Mouse (Mus musculus): Measurements from ENCODE around the gene Gm20388. TPM values are rescaled to one million over a fixed set of nuclear protein-coding genes. Genes with fewer than 3 reads are reported as not detected.

Gm20388 gene
- polyA plus RNA-seq, 1 experiment from 2014 or later: 5.3 TPM

GRCm38 (mm10) chr8:122084726-122085410 lies 2174.2 kb downstream of the Gm20388 start:
- DNase-seq (ENCODE audit: low spot score) (no peak), ATAC-seq (replicated peaks; ENCODE audit: low FRiP score) (no peak)
- no peak overlapping the region for H3K9ac ChIP-seq (ENCODE audit: low read depth, low read length)
- no peaks in the 10 kb centered on the region for H3K36me3 ChIP-seq (ENCODE audit: control insufficient read depth, insufficient read depth, low read length)
- no peak overlapping the region for H3K4me3 ChIP-seq (ENCODE audit: low read depth, low read length)
- 68% methylated on average over 15 of the region's 15 CpGs for WGBS
- H3K4me1 ChIP-seq (replicated peaks; ENCODE audit: control insufficient read depth, insufficient read depth, low read length): 0 out of 2 replicates have a peak, but pooled peaks cover 7% of the 10 kb centered on the region
- no peak overlapping the region for H3K4me2 ChIP-seq
- H3K9me3 ChIP-seq (ENCODE audit: control insufficient read depth, low read length): no peaks in the 10 kb centered on the region
- no peak overlapping the region for H3K27ac ChIP-seq (ENCODE audit: low read depth, low read length)
- H3K27me3 ChIP-seq (replicated peaks; ENCODE audit: control insufficient read depth, insufficient read depth, low read length): no peaks in the 10 kb centered on the region

DNA sequence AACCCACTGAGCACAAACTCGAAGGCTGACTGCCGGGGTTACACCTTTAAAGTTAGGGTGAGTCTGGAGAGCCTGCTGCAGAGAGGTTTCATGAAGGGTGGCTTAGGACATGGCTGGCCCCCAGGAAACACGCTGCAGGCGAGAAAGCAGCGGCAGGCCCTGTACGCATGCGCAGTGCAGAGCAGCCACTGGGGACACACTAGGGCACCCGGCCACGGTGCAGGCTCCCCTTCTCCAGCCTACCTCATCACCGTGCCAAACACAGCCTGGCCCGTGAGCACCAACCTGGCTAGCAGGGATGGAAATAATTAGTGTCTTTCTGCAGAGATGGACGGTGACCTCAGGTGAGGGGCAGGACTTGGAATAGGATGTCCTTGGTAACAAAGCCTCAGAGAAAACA lies 2175.4 kb downstream of the Gm20388 start:
- Histone ChIP-seq H3K27ac (ENCODE audit: low read depth, low read length) (no peak overlapping the region), H3K27me3 (replicated peaks; ENCODE audit: control insufficient read depth, insufficient read depth, low read length) (no peaks in the 10 kb centered on the region), H3K9ac (ENCODE audit: low read depth, low read length) (no peak overlapping the region), H3K9me3 (ENCODE audit: control insufficient read depth, low read length) (no peaks in the 10 kb centered on the region), H3K4me1 (replicated peaks; ENCODE audit: control insufficient read depth, insufficient read depth, low read length) (no peaks in the 10 kb centered on the region), H3K36me3 (ENCODE audit: control insufficient read depth, insufficient read depth, low read length) (no peaks in the 10 kb centered on the region), H3K4me2 (no peak overlapping the region), H3K4me3 (ENCODE audit: low read depth, low read length) (no peak overlapping the region)
- ATAC-seq (replicated peaks; ENCODE audit: low FRiP score) (no peak), DNase-seq (ENCODE audit: low spot score) (no peak)
- 79% methylated on average over 12 of the region's 12 CpGs for WGBS

- Histone ChIP-seq H3K36me3 (ENCODE audit: control insufficient read depth, insufficient read depth, low read length) (no peaks in the 10 kb centered on the region), H3K9ac (ENCODE audit: low read depth, low read length) (no peak overlapping the region), H3K4me3 (ENCODE audit: low read depth, low read length) (no peak overlapping the region), H3K27me3 (replicated peaks; ENCODE audit: control insufficient read depth, insufficient read depth, low read length) (no peaks in the 10 kb centered on the region), H3K4me2 (no peak overlapping the region), H3K9me3 (ENCODE audit: control insufficient read depth, low read length) (no peaks in the 10 kb centered on the region), H3K27ac (ENCODE audit: low read depth, low read length) (no peak overlapping the region), H3K4me1 (replicated peaks; ENCODE audit: control insufficient read depth, insufficient read depth, low read length) (no peaks in the 10 kb centered on the region)
- WGBS: 80% methylated on average over 16 of the region's 16 CpGs
- DNase-seq (ENCODE audit: low spot score): no peak
- ATAC-seq (replicated peaks; ENCODE audit: low FRiP score): no peak
These were observed 2178.0 kb downstream of the Gm20388 start for GRCm38 (mm10) chr8:122088631-122089030.

- no peak for DNase-seq (ENCODE audit: low spot score)
- ATAC-seq (replicated peaks; ENCODE audit: low FRiP score): no peak
- Histone ChIP-seq H3K36me3 (ENCODE audit: control insufficient read depth, insufficient read depth, low read length) (no peaks in the 10 kb centered on the region), H3K9me3 (ENCODE audit: control insufficient read depth, low read length) (no peaks in the 10 kb centered on the region), H3K9ac (ENCODE audit: low read depth, low read length) (no peak overlapping the region), H3K4me1 (replicated peaks; ENCODE audit: control insufficient read depth, insufficient read depth, low read length) (no peaks in the 10 kb centered on the region), H3K4me3 (ENCODE audit: low read depth, low read length) (no peak overlapping the region), H3K27ac (ENCODE audit: low read depth, low read length) (no peak overlapping the region), H3K27me3 (replicated peaks; ENCODE audit: control insufficient read depth, insufficient read depth, low read length) (no peaks in the 10 kb centered on the region), H3K4me2 (no peak overlapping the region)
- 82% methylated on average over 7 of the region's 7 CpGs for WGBS
These were observed 2178.6 kb downstream of the Gm20388 start for GRCm38 (mm10) chr8:122089186-122089700.

- no peak for ATAC-seq (replicated peaks; ENCODE audit: low FRiP score)
- H3K36me3 ChIP-seq (ENCODE audit: control insufficient read depth, insufficient read depth, low read length): no peaks in the 10 kb centered on the region
- H3K27ac ChIP-seq (ENCODE audit: low read depth, low read length): no peak overlapping the region
These were observed 2181.8 kb downstream of the Gm20388 start for GRCm38 (mm10) chr8:122092476-122092875.

DNA sequence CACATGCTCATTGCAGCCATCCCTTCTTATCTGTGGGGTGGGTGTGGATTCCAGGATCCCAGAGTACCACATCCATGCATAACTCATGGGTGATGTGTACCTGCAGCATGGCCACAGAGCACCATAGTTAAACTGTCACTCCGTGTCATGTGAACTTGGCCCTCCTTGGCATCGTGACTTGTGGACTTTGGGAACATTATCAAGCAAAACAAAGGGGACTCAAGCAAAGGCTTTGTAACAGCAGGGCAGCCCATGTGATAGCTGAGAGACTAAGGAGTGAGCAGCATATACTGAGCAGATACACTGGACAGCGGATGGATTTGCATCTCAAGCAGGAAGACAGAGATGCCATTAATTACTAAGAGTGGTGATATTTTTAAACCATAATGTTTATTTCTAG lies 2188.1 kb downstream of the Gm20388 start:
- Histone ChIP-seq H3K4me1 (replicated peaks; ENCODE audit: control insufficient read depth, insufficient read depth, low read length) (peaks cover 6% of the 10 kb centered on the region; the same call in 1 of the 2 replicates), H3K4me3 (ENCODE audit: low read depth, low read length) (no peak overlapping the region), H3K27me3 (replicated peaks; ENCODE audit: control insufficient read depth, insufficient read depth, low read length) (no peaks in the 10 kb centered on the region), H3K9ac (ENCODE audit: low read depth, low read length) (no peak overlapping the region), H3K4me2 (no peak overlapping the region), H3K9me3 (ENCODE audit: control insufficient read depth, low read length) (no peaks in the 10 kb centered on the region), H3K27ac (ENCODE audit: low read depth, low read length) (no peak overlapping the region), H3K36me3 (ENCODE audit: control insufficient read depth, insufficient read depth, low read length) (no peaks in the 10 kb centered on the region)
- ATAC-seq (replicated peaks; ENCODE audit: low FRiP score): no peak
- DNase-seq (ENCODE audit: low spot score): no peak
- 75% methylated on average over 3 of the region's 3 CpGs for WGBS

More at GRCm38 (mm10) chr8:122092476-122092875, 2181.8 kb downstream of the Gm20388 start:
- no peak for DNase-seq (ENCODE audit: low spot score)
- 77% methylated on average over 5 of the region's 5 CpGs for WGBS
- H3K4me2 ChIP-seq: no peak overlapping the region
- H3K4me1 ChIP-seq (replicated peaks; ENCODE audit: control insufficient read depth, insufficient read depth, low read length): no peaks in the 10 kb centered on the region
- no peaks in the 10 kb centered on the region for H3K27me3 ChIP-seq (replicated peaks; ENCODE audit: control insufficient read depth, insufficient read depth, low read length)
- H3K9me3 ChIP-seq (ENCODE audit: control insufficient read depth, low read length): no peaks in the 10 kb centered on the region
- no peak overlapping the region for H3K9ac ChIP-seq (ENCODE audit: low read depth, low read length)
- H3K4me3 ChIP-seq (ENCODE audit: low read depth, low read length): no peak overlapping the region

GRCm38 (mm10) chr8:122099711-122100220 lies 2189.1 kb downstream of the Gm20388 start:
- Histone ChIP-seq H3K4me1 (replicated peaks; ENCODE audit: control insufficient read depth, insufficient read depth, low read length) (peaks cover 6% of the 10 kb centered on the region; the same call in 1 of the 2 replicates), H3K4me2 (no peak overlapping the region), H3K27ac (ENCODE audit: low read depth, low read length) (no peak overlapping the region), H3K9ac (ENCODE audit: low read depth, low read length) (no peak overlapping the region), H3K36me3 (ENCODE audit: control insufficient read depth, insufficient read depth, low read length) (no peaks in the 10 kb centered on the region), H3K27me3 (replicated peaks; ENCODE audit: control insufficient read depth, insufficient read depth, low read length) (no peaks in the 10 kb centered on the region), H3K4me3 (ENCODE audit: low read depth, low read length) (no peak overlapping the region), H3K9me3 (ENCODE audit: control insufficient read depth, low read length) (no peaks in the 10 kb centered on the region)
- WGBS: 76% methylated on average over 7 of the region's 7 CpGs
- DNase-seq (ENCODE audit: low spot score): no peak
- ATAC-seq (replicated peaks; ENCODE audit: low FRiP score): no peak

GRCm38 (mm10) chr8:122101816-122102215 lies 2191.2 kb downstream of the Gm20388 start:
- H3K9me3 ChIP-seq (ENCODE audit: control insufficient read depth, low read length): no peaks in the 10 kb centered on the region
- H3K27me3 ChIP-seq (replicated peaks; ENCODE audit: control insufficient read depth, insufficient read depth, low read length): no peaks in the 10 kb centered on the region
- H3K9ac ChIP-seq (ENCODE audit: low read depth, low read length): no peak overlapping the region
- WGBS: 69% methylated on average over 5 of the region's 5 CpGs
- H3K36me3 ChIP-seq (ENCODE audit: control insufficient read depth, insufficient read depth, low read length): no peaks in the 10 kb centered on the region
- H3K27ac ChIP-seq (ENCODE audit: low read depth, low read length): no peak overlapping the region
- DNase-seq (ENCODE audit: low spot score): no peak
- H3K4me1 ChIP-seq (replicated peaks; ENCODE audit: control insufficient read depth, insufficient read depth, low read length): peaks cover 10% of the 10 kb centered on the region; the same call in 1 of the 2 replicates
- ATAC-seq (replicated peaks; ENCODE audit: low FRiP score): no peak
- no peak overlapping the region for H3K4me2 ChIP-seq
- H3K4me3 ChIP-seq (ENCODE audit: low read depth, low read length): no peak overlapping the region

- H3K36me3 ChIP-seq (ENCODE audit: control insufficient read depth, insufficient read depth, low read length): no peaks in the 10 kb centered on the region
- no peak for ATAC-seq (replicated peaks; ENCODE audit: low FRiP score)
- WGBS: 59% methylated on average over 8 of the region's 8 CpGs
These were observed 2191.6 kb downstream of the Gm20388 start for GRCm38 (mm10) chr8:122102286-122102685.

More at GRCm38 (mm10) chr8:122102286-122102685, 2191.6 kb downstream of the Gm20388 start:
- Histone ChIP-seq H3K9ac (ENCODE audit: low read depth, low read length) (no peak overlapping the region), H3K4me2 (no peak overlapping the region), H3K4me3 (ENCODE audit: low read depth, low read length) (no peak overlapping the region), H3K4me1 (replicated peaks; ENCODE audit: control insufficient read depth, insufficient read depth, low read length) (peaks cover 13% of the 10 kb centered on the region; the same call in 1 of the 2 replicates), H3K27me3 (replicated peaks; ENCODE audit: control insufficient read depth, insufficient read depth, low read length) (no peaks in the 10 kb centered on the region), H3K9me3 (ENCODE audit: control insufficient read depth, low read length) (no peaks in the 10 kb centered on the region), H3K27ac (ENCODE audit: low read depth, low read length) (peak overlapping the region; percentile 45)
- DNase-seq (ENCODE audit: low spot score): no peak
